Mouse (Mus musculus): ENCODE measurements around the gene Jph3. TPM values are rescaled to one million over a fixed set of nuclear protein-coding genes. Genes with fewer than 3 reads are reported as not detected.

Jph3 gene
- polyA plus RNA-seq, 1 experiment from 2014 or later: 0.65 TPM

DNA sequence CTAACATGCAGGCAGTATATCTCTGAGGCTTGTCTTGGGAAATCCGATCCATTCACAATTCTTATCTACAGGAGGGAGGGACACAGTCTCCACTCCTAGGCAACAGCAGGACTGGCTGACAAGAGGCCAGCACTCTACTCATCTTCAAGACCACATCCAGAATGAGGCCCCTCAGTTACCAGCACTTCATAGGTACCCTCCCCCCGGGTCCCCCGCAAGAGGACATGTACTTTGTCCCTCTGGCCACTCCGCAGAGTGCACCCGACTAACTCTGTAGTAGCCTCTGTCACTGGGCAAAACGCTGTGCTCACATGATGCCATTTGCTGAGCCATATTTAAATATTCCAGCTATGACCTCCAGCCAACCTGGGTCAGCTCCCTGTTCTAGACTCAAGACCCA, 69.0 kb downstream of the Jph3 start:
- WGBS: 90% methylated on average over 6 of the region's 6 CpGs
- no peak for DNase-seq (ENCODE audit: low spot score)
- Histone ChIP-seq H3K27ac (no peak overlapping the region), H3K36me3 (peaks cover 89% of the 10 kb centered on the region), H3K9me3 (replicated peaks) (no peaks in the 10 kb centered on the region), H3K4me3 (no peak overlapping the region), H3K4me1 (peaks cover 13% of the 10 kb centered on the region), H3K27me3 (ENCODE audit: low read depth, poor library complexity, severe bottlenecking) (no peaks in the 10 kb centered on the region)

DNA sequence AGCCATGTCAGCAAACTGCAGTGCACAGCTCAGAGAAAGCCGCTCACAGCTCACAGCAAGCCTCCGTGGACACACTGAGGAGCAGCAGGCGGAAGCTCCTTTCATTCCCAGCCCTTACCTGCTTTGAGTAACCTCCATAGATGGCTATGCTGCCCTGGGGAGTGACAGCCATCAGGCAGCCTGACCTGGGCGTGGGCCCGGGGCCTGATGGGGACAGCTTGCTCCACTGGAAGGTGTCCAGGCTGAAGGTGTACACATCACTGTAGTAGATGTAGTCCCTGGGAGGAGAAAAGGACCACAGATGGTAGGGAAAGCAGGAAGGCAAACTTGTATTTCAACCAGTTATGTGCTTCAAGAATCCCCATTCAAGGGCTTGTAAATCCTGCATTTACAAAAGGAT, 75.4 kb downstream of the Jph3 start:
- H3K4me1 ChIP-seq: no peaks in the 10 kb centered on the region
- WGBS: 95% methylated on average over 5 of the region's 5 CpGs
- H3K9me3 ChIP-seq (replicated peaks): no peaks in the 10 kb centered on the region
- H3K27ac ChIP-seq: no peak overlapping the region
- no peaks in the 10 kb centered on the region for H3K27me3 ChIP-seq (ENCODE audit: low read depth, poor library complexity, severe bottlenecking)
- H3K36me3 ChIP-seq: peaks cover 81% of the 10 kb centered on the region
- no peak overlapping the region for H3K4me3 ChIP-seq
- DNase-seq (ENCODE audit: low spot score): no peak

DNA sequence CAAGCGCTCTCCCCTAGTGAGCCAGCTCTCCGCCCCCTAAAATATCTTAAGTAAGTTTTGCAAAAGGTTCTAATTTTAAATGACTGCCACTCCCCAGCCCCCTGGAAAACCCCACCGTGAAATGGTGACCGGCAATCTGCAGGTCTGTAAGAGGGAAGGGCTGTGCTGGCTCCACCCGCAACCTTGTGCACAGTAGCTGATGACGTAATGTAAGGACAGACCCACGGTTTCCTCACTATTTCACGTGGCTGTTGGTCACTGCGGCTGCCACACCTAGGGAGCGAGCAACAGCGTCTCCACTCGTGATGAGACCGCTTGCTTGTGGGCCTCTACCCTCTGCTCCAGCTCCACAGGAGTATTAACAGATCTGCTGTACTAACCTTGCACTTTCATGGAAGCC, 76.7 kb downstream of the Jph3 start:
- Histone ChIP-seq H3K4me1 (no peaks in the 10 kb centered on the region), H3K4me3 (no peak overlapping the region), H3K27ac (no peak overlapping the region), H3K36me3 (peaks cover 79% of the 10 kb centered on the region), H3K27me3 (ENCODE audit: low read depth, poor library complexity, severe bottlenecking) (no peaks in the 10 kb centered on the region), H3K9me3 (replicated peaks) (no peaks in the 10 kb centered on the region)
- no peak for DNase-seq (ENCODE audit: low spot score)
- 92% methylated on average over 13 of the region's 13 CpGs for WGBS

DNA sequence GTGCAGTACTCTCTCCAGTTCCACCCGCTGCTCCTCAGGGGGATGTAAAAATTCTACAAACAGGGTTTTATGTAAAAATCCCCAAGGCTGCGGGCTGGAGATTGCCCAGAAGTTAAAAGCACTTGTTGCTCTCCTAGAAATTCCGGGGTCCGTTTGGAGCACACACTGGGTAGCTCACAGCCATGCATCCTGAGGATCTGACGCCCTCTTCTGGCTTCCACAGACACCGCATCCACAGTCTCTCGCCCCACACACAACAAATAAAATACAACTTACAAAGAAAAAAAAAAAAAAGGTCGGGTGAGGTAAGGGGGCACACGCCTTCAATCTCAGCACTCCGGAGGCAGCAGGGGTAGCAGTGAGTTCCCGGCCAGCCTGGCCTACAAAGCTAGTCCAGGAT, 78.6 kb downstream of the Jph3 start:
- H3K4me1 ChIP-seq: no peaks in the 10 kb centered on the region
- DNase-seq (ENCODE audit: low spot score): no peak
- peaks cover 79% of the 10 kb centered on the region for H3K36me3 ChIP-seq
- H3K27ac ChIP-seq: no peak overlapping the region
- H3K9me3 ChIP-seq (replicated peaks): no peaks in the 10 kb centered on the region
- no peaks in the 10 kb centered on the region for H3K27me3 ChIP-seq (ENCODE audit: low read depth, poor library complexity, severe bottlenecking)
- H3K4me3 ChIP-seq: no peak overlapping the region
- WGBS: 75% methylated on average over 11 of the region's 11 CpGs

DNA sequence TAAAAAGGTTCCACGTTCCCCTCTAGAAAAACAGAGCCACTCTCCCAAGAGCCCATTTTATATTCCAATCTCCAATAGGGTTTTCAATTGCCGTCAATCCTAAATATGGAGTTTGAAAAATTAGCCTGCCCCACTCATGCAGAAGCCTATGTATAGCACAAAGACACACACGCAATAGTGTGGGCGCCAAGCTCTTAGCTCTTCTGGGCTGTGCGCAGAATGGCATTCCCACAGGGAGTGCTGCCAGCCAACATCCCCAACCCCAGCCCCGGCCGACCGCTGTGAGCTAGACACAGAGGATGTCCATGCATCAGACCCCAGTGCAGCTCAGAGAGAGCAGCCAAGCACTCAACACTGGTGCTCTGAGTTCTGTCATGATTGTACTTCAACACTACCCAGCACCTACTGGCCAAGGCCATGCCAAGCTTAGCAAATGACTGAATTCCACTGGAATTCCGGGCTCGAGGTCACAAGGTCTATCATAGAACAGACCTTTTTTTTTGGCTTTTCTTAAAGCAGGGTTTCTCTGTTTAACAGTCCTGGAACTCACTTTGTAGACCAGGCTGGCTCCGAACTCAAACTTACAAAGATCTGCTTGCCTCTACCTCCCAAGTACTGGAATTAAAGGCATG, 80.2 kb downstream of the Jph3 start:
- Histone ChIP-seq H3K27me3 (ENCODE audit: low read depth, poor library complexity, severe bottlenecking) (no peaks in the 10 kb centered on the region), H3K4me1 (no peaks in the 10 kb centered on the region), H3K27ac (no peak overlapping the region), H3K36me3 (peaks cover 81% of the 10 kb centered on the region), H3K9me3 (replicated peaks) (no peaks in the 10 kb centered on the region), H3K4me3 (no peak overlapping the region)
- 94% methylated on average over 11 of the region's 11 CpGs for WGBS
- DNase-seq (ENCODE audit: low spot score): no peak

DNA sequence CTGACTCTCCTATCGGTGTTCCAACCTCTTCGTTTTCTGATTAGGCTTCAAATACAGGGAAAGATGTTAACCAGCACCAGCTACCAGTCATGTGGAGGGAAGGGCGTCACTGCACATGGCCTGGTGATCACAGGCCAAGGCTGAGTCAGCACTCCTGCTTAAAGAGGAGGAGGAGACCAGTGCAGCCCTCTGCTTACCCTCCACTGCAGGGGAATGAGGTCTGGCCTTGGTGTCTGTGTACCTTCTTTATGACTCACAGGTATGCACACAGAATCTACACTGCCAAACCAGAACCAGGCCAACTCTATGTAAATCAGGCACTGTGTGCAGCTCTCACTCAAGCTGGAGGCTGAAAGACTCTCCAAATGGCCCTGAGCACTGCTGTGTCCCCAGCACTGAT, 82.1 kb downstream of the Jph3 start:
- WGBS: 95% methylated on average over 3 of the region's 3 CpGs
- DNase-seq (ENCODE audit: low spot score): no peak
- H3K4me1 ChIP-seq: no peaks in the 10 kb centered on the region

DNA sequence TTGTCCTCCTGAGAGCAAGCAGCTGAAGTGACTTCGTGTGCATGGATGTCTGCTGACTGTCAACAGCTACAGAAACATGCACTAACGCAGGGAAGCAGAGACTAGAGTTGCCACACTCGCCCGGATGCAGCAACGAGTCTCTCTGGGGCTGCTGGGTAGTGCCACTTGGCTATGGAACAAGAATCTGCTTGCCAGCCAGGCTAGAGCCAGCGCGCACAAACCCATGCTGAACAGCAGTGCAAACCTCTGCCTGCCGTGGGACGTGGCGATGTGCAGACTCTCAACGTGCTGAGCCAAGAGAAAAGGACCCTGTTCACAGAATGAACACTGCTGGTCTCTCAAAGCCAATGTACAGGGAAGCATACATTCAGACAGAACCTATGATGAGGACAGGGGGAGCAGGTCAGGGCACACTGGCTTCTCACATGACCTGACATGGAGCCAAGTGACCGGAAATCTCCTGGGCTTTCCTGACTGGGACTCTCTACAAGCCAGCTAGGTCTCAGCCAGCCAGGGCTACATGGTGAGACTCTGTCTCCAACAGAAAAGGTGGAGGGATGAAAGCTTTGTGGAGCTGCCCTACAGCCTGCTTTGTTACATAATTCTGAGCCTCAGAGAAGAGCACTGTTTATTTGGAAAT, 82.6 kb downstream of the Jph3 start:
- H3K9me3 ChIP-seq (replicated peaks): no peaks in the 10 kb centered on the region
- no peak for DNase-seq (ENCODE audit: low spot score)
- WGBS: 97% methylated on average over 12 of the region's 12 CpGs
- H3K36me3 ChIP-seq: peaks cover 78% of the 10 kb centered on the region
- H3K27me3 ChIP-seq (ENCODE audit: low read depth, poor library complexity, severe bottlenecking): no peaks in the 10 kb centered on the region
- no peaks in the 10 kb centered on the region for H3K4me1 ChIP-seq
- no peak overlapping the region for H3K4me3 ChIP-seq
- H3K27ac ChIP-seq: no peak overlapping the region

More for the DNA sequence above, 82.1 kb downstream of the Jph3 start:
- H3K27ac ChIP-seq: no peak overlapping the region
- H3K9me3 ChIP-seq (replicated peaks): no peaks in the 10 kb centered on the region
- H3K4me3 ChIP-seq: no peak overlapping the region
- peaks cover 80% of the 10 kb centered on the region for H3K36me3 ChIP-seq
- no peaks in the 10 kb centered on the region for H3K27me3 ChIP-seq (ENCODE audit: low read depth, poor library complexity, severe bottlenecking)

DNA sequence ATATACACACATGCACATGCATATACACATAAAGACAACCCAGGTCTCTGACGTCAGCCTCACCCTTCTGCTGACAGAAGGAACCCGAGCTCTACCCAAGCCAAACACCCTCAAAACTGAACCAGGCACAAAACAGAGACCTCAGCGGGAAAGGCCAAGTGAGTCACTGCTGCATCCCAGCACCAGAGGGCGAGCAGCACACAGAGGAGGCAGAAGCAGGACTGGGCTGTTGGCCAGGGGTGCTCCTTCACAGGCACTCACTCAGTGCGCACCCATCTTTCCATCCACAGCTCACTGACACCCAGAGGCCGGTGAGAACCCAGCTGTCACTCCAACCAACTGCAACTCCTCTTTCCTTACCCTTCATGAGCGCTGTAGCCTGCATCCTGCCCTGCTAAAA, 88.8 kb downstream of the Jph3 start:
- Histone ChIP-seq H3K4me3 (no peak overlapping the region), H3K27ac (no peak overlapping the region), H3K9me3 (replicated peaks) (no peaks in the 10 kb centered on the region), H3K36me3 (peaks cover 73% of the 10 kb centered on the region), H3K4me1 (no peaks in the 10 kb centered on the region), H3K27me3 (ENCODE audit: low read depth, poor library complexity, severe bottlenecking) (peaks cover 42% of the 10 kb centered on the region)
- WGBS: 85% methylated on average over 7 of the region's 7 CpGs
- no peak for DNase-seq (ENCODE audit: low spot score)

DNA sequence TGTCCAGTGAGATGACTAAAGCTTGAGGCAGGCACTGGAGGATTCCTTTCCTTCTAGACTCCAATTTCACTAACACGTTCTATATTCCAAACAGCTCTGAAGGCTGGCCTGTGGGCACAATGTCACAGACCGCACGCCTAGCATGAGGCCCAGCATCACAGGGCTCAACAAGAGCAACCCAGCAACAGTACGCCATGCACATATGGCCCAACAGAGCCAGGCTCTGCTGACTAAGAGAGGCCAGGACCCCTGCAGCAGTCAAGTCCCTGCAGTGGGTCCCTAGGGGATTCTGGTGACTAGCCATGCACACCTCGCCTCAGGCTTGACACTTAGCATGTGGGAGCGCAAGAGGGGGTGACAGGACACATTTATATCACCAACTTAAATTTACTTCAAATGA, 91.4 kb downstream of the Jph3 start:
- WGBS: 96% methylated on average over 6 of the region's 6 CpGs
- Histone ChIP-seq H3K9me3 (replicated peaks) (no peaks in the 10 kb centered on the region), H3K27ac (no peak overlapping the region), H3K27me3 (ENCODE audit: low read depth, poor library complexity, severe bottlenecking) (peaks cover 42% of the 10 kb centered on the region), H3K36me3 (peaks cover 47% of the 10 kb centered on the region), H3K4me1 (no peaks in the 10 kb centered on the region), H3K4me3 (no peak overlapping the region)
- no peak for DNase-seq (ENCODE audit: low spot score)

DNA sequence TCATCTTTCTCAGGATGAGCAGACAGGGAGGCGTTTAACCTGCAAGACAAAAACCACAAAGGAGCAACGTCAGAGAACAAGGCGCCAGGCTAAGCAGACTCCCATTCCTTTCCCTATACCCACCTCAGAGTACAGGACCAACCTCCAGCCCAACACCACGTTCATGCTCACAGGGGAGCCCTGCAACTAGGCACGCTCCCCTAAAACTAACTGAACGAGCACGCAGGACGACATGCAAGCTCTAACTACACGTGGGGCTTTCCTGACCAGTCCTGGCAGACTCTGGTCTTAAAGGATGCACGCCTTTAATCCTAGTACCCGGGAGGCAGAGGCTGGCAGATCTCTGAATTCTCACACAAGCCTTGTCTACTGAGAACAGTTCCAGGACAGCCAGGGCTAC, 91.9 kb downstream of the Jph3 start:
- WGBS: 94% methylated on average over 11 of the region's 11 CpGs
- no peak for DNase-seq (ENCODE audit: low spot score)
- Histone ChIP-seq H3K9me3 (replicated peaks) (no peaks in the 10 kb centered on the region), H3K4me1 (no peaks in the 10 kb centered on the region), H3K27ac (no peak overlapping the region), H3K27me3 (ENCODE audit: low read depth, poor library complexity, severe bottlenecking) (peaks cover 42% of the 10 kb centered on the region), H3K4me3 (no peak overlapping the region), H3K36me3 (peaks cover 43% of the 10 kb centered on the region)

DNA sequence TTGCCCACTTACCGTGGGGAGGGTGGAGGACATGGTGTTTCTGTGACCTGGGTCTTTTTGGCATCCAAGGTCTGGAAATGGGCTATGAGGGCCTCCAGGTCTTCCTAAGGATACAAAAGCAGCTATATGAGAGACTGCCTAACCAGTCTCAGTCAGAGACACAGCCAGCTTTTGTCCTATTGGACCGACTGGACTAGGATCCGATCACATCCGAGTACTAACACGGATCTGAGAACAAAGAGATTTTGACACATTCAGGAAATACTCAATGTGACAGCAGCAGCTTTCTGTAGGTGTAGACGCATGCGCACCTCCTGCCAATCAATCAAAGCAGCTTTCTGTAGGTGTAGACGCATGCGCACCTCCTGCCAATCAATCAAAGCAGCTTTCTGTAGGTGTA, 92.3 kb downstream of the Jph3 start:
- WGBS: 95% methylated on average over 9 of the region's 9 CpGs
- H3K36me3 ChIP-seq: peaks cover 41% of the 10 kb centered on the region

DNA sequence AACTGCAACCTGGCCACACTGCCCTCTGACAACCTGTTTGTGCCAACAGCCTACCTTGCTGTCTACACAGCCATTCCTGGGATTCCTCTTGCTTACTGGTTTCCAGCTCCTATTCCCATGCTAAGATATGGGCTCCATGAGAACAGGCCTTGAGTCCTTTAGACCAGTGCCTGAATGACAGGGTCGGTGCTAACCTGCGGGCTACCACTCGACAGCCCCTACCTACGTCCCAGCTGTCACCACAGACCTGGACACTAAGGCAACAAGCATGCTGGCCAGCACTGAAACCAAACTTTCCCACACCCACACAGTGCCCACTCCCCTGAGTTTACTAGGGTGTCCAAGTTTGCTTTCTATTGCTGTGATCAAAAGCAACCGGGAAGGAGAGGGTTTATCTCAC, 98.3 kb downstream of the Jph3 start:
- Histone ChIP-seq H3K9me3 (replicated peaks) (no peaks in the 10 kb centered on the region), H3K27ac (no peak overlapping the region), H3K27me3 (ENCODE audit: low read depth, poor library complexity, severe bottlenecking) (peaks cover 11% of the 10 kb centered on the region; the same call in 1 of the 2 replicates), H3K4me3 (no peak overlapping the region), H3K4me1 (peaks cover 23% of the 10 kb centered on the region), H3K36me3 (peaks cover 4% of the 10 kb centered on the region; the same call in 1 of the 2 replicates)
- 93% methylated on average over 5 of the region's 5 CpGs for WGBS
- no peak for DNase-seq (ENCODE audit: low spot score)

More for the DNA sequence above, 92.3 kb downstream of the Jph3 start:
- no peak overlapping the region for H3K4me3 ChIP-seq
- no peaks in the 10 kb centered on the region for H3K4me1 ChIP-seq
- no peak for DNase-seq (ENCODE audit: low spot score)
- no peaks in the 10 kb centered on the region for H3K9me3 ChIP-seq (replicated peaks)
- H3K27ac ChIP-seq: no peak overlapping the region
- peaks cover 42% of the 10 kb centered on the region for H3K27me3 ChIP-seq (ENCODE audit: low read depth, poor library complexity, severe bottlenecking)

DNA sequence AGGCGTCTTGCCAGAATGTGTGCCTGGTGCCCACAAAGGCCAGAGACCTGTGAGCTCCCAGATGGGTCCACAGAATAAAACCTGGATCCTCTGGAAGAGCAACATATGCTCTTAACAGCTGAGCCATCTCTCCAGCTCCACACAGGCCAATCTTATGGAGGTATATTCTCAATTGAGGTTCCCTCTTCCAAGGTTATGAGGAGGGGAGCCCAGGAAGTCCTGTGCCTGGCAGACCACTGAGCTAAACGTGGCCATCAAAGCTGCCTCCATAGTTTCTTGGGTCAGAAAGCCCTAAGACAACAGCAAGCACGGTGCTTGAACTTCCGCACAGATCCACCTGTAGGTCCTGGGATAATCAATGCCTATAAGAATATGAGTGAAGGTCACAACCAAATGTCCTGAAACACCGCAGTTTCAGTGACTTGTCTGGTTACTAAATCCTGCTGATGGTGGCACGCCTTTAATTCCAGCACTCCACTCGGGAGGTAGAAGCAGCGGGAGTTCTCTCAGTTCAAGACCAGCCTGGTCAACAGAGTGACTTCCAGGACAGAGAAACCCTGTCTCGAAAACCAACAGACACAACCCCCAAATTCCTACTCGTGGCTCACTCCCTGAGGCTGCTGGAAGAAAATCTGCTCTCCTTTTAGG, 99.1 kb downstream of the Jph3 start:
- H3K36me3 ChIP-seq: peaks cover 4% of the 10 kb centered on the region; the same call in 1 of the 2 replicates
- H3K4me3 ChIP-seq: peak overlapping the region; percentile 96
- no peaks in the 10 kb centered on the region for H3K9me3 ChIP-seq (replicated peaks)
- no peak for DNase-seq (ENCODE audit: low spot score)
- peaks cover 11% of the 10 kb centered on the region; the same call in 1 of the 2 replicates for H3K27me3 ChIP-seq (ENCODE audit: low read depth, poor library complexity, severe bottlenecking)
- 33% methylated on average over 10 of the region's 10 CpGs for WGBS
- H3K27ac ChIP-seq: peak overlapping the region; percentile 87
- peaks cover 23% of the 10 kb centered on the region for H3K4me1 ChIP-seq

Data from limb, embryonic 10.5 days (tissue).